Mouse (Mus musculus) Patski (cell line): ENCODE measurements at regions not wholly inside any gene's neighbourhood (a gene's known extent, or its start where the extent isn't known, plus 50 kb on each side); places are given as distances from the start of the nearest gene placed in this dataset.

Experiments
- ATAC-seq: fragments of 100-300 bp; one replicate; pipeline ENCODE4 v1.8.0; 2021
- CTCF ChIA-PET: fragments of 350-600 bp; sonication (Branson Sonifier 250); formaldehyde crosslinking; loops from one replicate; lab custom pipeline; 2022; ENCODE audit warnings: inconsistent platforms; lab: Charles Lee
- POLR2A ChIA-PET: fragments of 350-600 bp; sonication (Branson Sonifier 250); formaldehyde crosslinking; loops from one replicate; lab custom pipeline; 2022; ENCODE audit warnings: antibody characterized with exemption, inconsistent platforms; lab: Charles Lee
- DNase-seq: peaks from one replicate; pipeline ENCODE4 v3.0.0-alpha.2; 2011; ENCODE audit warnings: low read depth, low spot score
- H3K27me3 ChIP-seq: fragments of 371-371 bp; one replicate; pipeline ENCODE4 v1.5.1; 2021
- CTCF ChIP-seq: fragments of 100-300 bp; IDR thresholded peaks from one replicate; pipeline ENCODE4 v1.5.1; 2021
- in situ Hi-C: fragments of 300-500 bp; cut with MboI; formaldehyde crosslinking; loops from 3 replicates; pipeline ENCODE4 v1.11.1; 2018; ENCODE audit warnings: low pct_unique_long_range_greater_than_20kb, mixed read lengths

DNA sequence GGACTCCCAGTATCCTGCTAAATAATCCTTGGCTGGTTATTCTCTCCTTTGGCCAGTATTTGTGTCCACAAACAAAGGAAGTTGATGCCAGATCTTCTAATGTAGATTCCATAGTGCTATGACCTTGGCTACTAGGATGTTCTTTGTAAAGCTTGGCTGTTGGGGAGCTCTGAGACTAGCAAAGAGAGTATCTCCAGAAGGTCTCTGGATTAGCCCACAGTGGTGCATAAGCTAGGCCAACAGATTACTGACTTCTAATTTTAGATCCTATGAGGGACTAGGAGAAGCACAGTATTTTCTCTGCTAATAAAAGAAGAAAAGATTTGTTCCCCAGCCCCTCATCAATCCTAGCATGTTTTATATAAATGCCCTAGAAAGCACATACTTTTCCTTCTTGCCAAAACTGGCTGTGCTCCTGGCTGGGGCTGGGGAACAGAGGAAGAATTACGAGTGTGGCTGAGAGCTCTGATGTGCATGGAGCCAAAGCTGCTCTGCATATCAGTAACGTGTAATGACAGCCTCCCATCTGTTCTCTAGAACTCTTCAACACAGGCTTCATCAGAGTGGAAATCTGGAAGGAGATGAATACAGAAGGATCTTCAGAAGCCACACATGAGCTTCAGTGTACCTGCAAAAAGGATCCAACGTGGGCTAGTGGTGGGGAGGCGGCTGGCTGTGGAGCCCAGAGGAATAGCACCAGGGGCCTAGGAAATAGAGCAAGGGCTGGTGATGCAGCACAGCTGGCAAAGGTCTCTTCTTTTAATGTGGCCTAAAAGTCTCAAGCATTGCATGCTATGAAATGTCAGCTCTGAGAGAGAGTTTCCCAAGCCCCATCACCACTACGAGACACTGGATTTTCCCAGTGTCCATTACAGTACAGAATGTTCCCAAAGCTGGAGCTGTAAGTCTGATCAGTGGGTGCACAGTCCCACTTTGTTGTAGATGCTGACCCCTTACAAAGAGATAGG, 283.0 kb upstream of the Plxna2 start:
- in situ Hi-C loops = no loop called here
- TF ChIP-seq CTCF = no peak
- ChIA-PET CTCF (no interaction called here), POLR2A (no interaction called here)
- H3K27me3 ChIP-seq = peaks cover 2% of the 10 kb centered on the region
- ATAC-seq (no peak), DNase-seq (no peak)

DNA sequence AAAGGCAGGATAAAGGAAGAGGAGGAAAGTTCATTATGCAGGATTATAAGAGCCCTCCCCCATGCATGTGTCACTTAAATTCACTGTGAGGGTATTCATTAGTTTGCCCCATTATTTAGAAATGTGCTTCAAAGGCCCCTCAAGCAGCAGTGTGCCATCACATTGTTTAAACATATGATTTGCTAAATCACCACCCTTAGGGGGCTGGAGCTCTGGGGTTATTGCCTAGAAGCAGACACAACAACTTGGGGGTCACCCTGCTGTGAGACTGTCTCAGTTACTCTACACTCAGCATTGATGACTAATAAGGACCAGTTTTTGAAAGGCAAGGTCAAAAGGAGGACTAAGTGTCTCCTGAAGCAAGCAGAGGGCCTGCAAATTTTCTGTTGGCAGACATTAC, 285.4 kb upstream of the Plxna2 start:
- ChIA-PET CTCF (interaction anchor here (1.3 kb wide), 1 partner anchor 13 kb away, joined by 3 read pairs; no protein-coding TSS in a partner anchor), POLR2A (no interaction called here)
- in situ Hi-C loops = no loop called here
- H3K27me3 ChIP-seq = peaks cover 5% of the 10 kb centered on the region
- ATAC-seq (no peak), DNase-seq (no peak)
- no peak for TF ChIP-seq CTCF

DNA sequence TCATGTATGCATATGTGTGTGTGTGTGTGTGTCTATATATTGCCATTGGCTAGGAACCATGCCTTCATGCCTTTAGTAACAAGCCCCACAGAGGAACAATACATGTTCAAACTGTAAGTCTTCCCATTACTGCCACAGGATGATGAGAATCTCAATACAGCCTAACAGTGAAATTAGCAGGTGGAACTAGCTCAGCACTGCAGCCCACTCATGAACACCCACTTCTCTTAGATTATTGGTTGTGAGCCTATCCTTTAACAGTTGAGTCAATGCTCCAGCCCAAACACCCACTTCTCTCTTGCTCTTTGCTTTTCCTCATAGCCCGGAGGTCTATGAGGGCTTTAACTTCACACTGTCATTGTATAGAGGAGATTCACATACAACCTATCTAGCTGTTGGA, 287.5 kb upstream of the Plxna2 start:
- ATAC-seq (no peak), DNase-seq (no peak)
- CTCF ChIA-PET = no interaction called here
- POLR2A ChIA-PET = no interaction called here
- no peak for TF ChIP-seq CTCF
- in situ Hi-C loops = no loop called here
- H3K27me3 ChIP-seq = peaks cover 5% of the 10 kb centered on the region

DNA sequence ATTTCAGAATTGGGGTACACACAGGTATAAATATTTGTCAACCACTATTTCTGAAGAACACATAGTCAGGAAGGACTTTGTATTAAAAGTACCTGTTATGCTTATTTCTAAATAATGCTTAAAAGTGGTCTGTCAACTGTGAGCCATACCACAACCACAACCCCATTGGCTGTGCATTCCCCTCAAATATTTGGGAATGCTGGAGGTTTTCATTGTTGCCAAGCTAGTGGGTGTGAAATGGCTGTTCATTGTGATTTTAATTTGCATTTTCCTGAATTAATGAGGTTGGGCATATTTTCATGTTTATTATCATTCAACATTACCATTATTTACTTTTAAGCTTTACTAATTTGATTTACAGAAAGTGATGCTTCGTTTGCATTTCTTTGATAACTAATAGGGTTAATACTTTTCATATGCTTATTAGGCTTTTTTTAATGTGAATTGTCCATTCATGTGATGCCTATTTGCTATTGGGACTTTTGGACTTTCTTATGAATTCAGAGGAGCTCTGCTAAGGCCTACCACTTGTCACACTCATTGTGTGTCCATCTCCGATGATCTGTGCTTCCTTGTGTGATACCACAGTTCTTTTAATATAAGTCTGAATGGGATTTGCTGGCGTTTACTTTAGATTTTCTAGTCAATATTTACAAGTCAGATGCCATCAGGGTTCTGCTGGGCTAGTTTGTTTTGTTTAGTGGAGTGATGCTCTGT, 297.5 kb upstream of the Plxna2 start:
- ChIA-PET CTCF (interaction anchor here (1.3 kb wide), 1 partner anchor 13 kb away, joined by 3 read pairs; no protein-coding TSS in a partner anchor), POLR2A (interaction anchor here (0.6 kb wide), 1 partner anchor 38 kb away, joined by 5 read pairs; no protein-coding TSS in a partner anchor)
- TF ChIP-seq CTCF = no peak
- in situ Hi-C loops = no loop called here
- ATAC-seq (no peak), DNase-seq (no peak)
- H3K27me3 ChIP-seq = peaks cover 17% of the 10 kb centered on the region

DNA sequence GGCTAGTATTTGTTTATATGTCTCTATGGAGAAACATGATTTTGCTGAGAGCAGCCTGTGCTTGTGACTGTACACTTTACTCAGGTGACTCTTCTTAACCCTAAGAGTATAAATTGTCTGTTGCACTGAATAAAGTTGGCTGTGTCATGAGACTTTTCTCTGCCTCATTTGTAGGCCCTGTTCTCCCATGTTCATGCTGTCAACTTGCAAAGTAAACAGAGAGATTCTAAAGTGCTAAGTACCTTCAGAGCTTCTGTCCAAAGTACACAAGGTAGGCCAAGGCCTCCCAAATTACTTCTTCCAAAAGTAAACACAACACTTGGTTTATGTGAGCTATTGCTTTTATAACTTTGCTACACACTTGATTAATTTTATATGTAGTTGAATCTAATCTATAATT, 299.7 kb upstream of the Plxna2 start:
- in situ Hi-C loops = no loop called here
- no peak for ATAC-seq
- peaks cover 20% of the 10 kb centered on the region for H3K27me3 ChIP-seq
- no peak for DNase-seq
- CTCF ChIA-PET = no interaction called here
- POLR2A ChIA-PET = no interaction called here
- no peak for TF ChIP-seq CTCF

DNA sequence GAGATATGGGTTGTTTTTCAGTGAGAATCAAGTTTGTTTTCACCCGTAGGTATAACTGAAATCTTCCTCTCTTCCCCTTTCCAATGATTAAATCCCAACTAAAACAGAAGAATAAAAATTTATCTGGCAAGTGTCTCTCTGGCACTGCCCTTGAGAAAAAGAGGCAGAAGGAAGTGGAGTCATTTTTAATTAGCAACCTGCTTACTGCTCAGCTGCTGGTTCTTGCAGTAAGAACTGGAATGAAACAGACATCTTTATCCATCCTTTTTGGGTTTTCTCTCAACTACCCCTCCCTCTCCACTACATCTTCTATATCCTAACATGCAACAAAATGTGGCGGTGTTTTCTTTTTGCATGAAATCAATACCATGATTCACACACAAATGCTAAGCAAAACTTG, 302.4 kb upstream of the Plxna2 start:
- TF ChIP-seq CTCF = no peak
- ChIA-PET CTCF (no interaction called here), POLR2A (no interaction called here)
- in situ Hi-C loops = no loop called here
- ATAC-seq (no peak), DNase-seq (no peak)
- H3K27me3 ChIP-seq = peaks cover 18% of the 10 kb centered on the region

DNA sequence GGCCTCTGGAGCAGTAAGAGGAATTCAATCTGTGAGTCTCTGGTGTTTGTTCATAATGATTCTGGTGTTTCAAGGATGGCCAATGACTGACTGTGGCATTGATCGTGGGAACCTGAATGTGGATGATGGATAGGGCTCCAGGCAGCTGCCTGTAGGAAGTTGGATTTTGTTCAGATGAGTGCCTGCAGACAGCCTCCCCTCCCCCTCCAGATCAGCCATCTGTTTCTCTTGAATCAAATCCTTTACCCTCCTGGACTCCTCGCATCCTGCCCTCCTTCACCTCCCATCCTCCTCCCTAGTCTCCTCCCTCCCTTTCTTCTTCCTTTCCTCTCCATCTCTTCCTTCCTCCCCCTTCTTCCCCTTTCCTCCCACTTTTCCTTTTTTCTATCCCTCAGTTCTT, 307.6 kb upstream of the Plxna2 start:
- no peak for DNase-seq
- peaks cover 8% of the 10 kb centered on the region for H3K27me3 ChIP-seq
- ATAC-seq = no peak

DNA sequence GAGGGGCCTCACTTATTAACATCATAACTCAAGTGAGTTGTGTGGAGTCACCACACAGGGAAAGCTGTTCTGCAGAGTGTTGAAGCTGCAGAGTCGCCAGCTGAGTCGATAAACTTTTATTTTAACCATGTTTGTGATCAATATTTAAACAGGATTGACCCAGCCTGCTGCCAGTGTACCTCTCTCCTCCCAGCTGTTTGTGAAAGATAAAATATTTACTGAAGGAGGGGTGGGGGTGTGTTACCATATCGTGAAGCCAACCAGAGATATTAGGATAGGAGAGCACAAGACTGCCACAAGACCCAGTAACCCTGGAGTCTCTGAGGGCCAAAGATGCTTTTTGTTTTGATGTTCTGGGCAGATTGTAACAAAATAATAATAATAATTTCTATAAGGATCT, 309.4 kb upstream of the Plxna2 start:
- ATAC-seq = no peak
- in situ Hi-C loops = no loop called here
- TF ChIP-seq CTCF = no peak
- ChIA-PET POLR2A (no interaction called here), CTCF (interaction anchor here (1.4 kb wide), 1 partner anchor 10 kb away, joined by 3 read pairs; no protein-coding TSS in a partner anchor)
- DNase-seq = no peak
- H3K27me3 ChIP-seq = peaks cover 5% of the 10 kb centered on the region

More for the DNA sequence above, 307.6 kb upstream of the Plxna2 start:
- in situ Hi-C loops = no loop called here
- ChIA-PET CTCF (no interaction called here), POLR2A (no interaction called here)
- no peak for TF ChIP-seq CTCF

DNA sequence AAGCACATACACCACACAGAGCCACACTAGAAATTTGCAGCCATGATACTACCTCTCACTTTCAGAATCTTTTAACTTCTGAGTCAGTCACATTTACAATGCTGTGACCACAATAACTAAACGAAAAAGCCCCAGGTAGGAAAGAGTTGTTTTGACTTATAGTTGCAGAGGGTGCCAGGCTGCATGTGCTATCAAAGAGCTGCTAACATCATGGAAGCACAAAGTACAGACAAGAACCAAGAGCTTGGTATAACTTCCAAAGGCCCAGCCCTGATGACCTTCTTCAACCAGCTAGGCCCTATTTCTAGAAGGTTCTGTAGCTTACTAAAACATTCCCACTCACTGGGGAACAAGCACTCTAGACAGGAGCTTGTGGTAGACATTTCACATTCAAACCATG, 314.1 kb upstream of the Plxna2 start:
- DNase-seq (no peak), ATAC-seq (no peak)
- in situ Hi-C loops = no loop called here
- TF ChIP-seq CTCF = no peak
- no peaks in the 10 kb centered on the region for H3K27me3 ChIP-seq
- POLR2A ChIA-PET = no interaction called here
- CTCF ChIA-PET = no interaction called here

DNA sequence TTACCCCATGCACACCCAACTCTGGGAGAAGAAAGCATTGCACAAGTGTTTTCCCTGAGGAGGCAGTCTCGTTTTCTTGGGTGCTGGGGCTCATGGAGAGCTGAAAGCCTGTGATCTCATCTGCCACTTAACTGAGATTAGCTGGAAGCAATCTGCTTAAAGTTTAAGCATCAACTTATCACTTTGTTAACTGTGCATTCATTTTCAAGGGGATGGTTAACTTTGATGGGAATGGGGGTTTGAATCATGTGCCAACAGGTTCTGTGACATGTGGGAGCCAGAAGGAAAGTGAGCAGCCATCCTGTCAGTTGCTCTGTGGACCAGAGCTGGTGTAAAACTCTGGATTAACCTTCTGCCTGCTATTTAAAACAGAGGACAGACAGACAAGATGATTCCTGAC, 315.2 kb upstream of the Plxna2 start:
- DNase-seq (no peak), ATAC-seq (no peak)
- in situ Hi-C loops = no loop called here
- no peak for TF ChIP-seq CTCF
- POLR2A ChIA-PET = no interaction called here
- CTCF ChIA-PET = interaction anchor here (1.1 kb wide), 1 partner anchor 28 kb away, joined by 4 read pairs; no protein-coding TSS in a partner anchor
- H3K27me3 ChIP-seq = no peaks in the 10 kb centered on the region

DNA sequence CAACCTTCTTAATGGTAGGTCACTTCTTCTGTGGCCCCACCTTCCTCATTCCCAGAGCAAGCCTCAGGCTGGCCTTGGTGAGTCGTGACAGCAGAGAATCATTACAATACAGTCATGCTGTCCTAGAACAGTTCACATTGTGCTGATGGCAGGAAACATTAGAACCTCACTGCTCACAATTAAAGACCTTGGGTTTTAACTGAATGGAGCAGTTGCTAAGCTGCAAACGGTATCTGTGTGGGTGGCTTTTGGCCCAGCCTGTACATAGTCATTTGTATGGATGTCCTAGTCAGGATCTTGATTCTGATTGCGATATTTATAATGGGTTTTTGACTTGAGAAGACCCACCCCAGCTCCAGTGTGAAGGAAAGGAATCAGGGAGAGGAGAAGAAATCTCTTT, 336.1 kb upstream of the Plxna2 start:
- no peak for TF ChIP-seq CTCF
- DNase-seq (no peak), ATAC-seq (no peak)
- ChIA-PET POLR2A (no interaction called here), CTCF (interaction anchor here (1.9 kb wide), 1 partner anchor 10 kb away, joined by 5 read pairs; no protein-coding TSS in a partner anchor)
- H3K27me3 ChIP-seq = peaks cover 13% of the 10 kb centered on the region
- in situ Hi-C loops = no loop called here
